Mouse (Mus musculus) retina, embryonic 14.5 days (tissue): ENCODE results near the gene Susd4.

Source experiments
- DNase-seq: peaks from one replicate; pipeline ENCODE4 v3.0.0-alpha.2; 2015; ENCODE audit warnings: low spot score

Susd4 gene

DNA sequence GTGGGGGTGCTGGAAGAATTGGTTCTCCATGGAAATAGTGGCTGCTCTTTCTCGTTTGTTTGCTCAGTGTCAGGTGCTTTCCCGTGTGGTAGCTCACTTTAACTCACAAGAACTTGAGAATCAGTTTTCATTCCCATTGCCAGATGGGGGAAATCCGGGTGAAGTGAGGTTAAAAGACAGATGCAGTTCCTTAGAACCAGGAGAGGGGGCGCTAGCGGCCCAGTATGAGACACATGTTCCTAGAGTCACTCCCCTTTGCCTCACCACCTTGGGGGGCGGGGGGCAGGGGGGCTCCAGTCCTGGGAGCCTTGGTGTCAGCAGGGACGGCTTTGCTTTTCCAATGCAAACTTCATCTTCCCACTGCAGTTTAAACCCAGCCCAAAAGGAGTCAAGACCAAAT lies 23.4 kb downstream of the Susd4 start:
- no peak for DNase-seq

- no peak for DNase-seq
Observed at GRCm38 (mm10) chr1:182788896-182789295, 25.2 kb downstream of the Susd4 start.

- peak; percentile 83 for DNase-seq
Observed at GRCm38 (mm10) chr1:182792521-182793071, 28.9 kb downstream of the Susd4 start.

- DNase-seq: no peak
Observed at GRCm38 (mm10) chr1:182794221-182794620, 30.6 kb downstream of the Susd4 start.

DNA sequence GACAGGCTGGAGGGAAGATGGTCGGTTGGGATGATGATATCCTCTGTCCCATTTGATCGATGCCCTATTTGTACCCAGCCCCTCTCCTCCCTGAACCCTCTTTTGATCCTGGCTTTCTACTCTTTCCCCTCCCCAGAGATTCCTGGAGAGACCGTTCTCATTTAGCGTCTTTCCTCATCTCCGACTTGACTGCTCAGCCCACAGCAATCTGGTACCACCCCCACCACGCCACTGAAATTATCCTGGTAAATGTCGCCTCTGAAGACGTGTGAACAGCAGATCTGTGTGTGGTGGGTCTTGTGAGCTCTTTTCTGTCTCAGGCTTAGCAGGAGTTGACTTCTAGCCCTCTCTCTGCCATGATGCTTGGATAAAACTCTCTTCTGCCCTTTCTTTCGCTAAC lies 31.0 kb downstream of the Susd4 start:
- DNase-seq: no peak

- peak; percentile 51 for DNase-seq
Observed at GRCm38 (mm10) chr1:182797048-182797447, 33.4 kb downstream of the Susd4 start.

GRCm38 (mm10) chr1:182801590-182801989 lies 37.9 kb downstream of the Susd4 start:
- no peak for DNase-seq

GRCm38 (mm10) chr1:182802891-182803290 lies 39.2 kb downstream of the Susd4 start:
- no peak for DNase-seq

DNA sequence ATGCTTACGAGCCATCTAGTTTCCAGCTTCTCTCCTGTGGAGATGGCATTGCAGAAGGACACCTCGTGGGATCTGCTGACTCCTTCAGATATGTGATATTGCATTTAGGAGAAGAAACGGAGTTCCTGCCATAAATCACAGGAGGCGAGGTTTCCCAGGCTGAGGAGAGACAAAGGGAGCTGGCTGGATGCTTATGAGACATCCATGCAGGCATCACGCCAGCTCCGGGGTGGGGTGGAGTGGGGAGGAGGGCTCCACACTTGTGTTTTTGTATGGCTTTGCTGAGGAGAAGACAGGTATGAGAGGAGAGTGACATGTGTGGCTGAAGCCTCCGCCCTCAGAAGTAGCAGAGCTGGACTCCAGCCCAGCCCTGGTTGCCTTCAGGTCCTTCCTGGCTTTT lies 50.3 kb downstream of the Susd4 start:
- no peak for DNase-seq

DNA sequence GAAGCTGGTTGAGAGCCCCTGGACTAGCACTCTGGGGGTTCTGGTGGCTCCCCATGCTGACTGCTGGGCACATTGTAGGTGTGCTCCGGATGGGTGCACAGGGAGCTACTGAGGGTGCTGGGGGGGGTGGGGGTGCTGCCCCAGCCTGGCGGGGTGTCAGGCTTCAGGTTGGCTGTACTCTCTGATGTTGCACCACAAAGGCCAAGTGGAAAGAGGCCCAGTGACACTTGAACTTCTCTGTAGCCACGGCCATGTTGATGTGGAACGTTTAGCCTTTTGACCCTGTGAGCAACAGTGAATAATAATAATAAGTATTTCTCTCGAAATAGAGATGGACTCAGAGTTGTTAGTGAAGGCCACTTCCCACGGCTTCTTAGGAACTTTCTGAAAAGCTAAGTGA lies 50.9 kb downstream of the Susd4 start:
- DNase-seq: no peak

GRCm38 (mm10) chr1:182817106-182817505 lies 53.4 kb downstream of the Susd4 start:
- DNase-seq: no peak

- DNase-seq: no peak
Observed at GRCm38 (mm10) chr1:182817624-182818023, 54.0 kb downstream of the Susd4 start.

- DNase-seq: no peak
Observed at GRCm38 (mm10) chr1:182818931-182819330, 55.3 kb downstream of the Susd4 start.

DNA sequence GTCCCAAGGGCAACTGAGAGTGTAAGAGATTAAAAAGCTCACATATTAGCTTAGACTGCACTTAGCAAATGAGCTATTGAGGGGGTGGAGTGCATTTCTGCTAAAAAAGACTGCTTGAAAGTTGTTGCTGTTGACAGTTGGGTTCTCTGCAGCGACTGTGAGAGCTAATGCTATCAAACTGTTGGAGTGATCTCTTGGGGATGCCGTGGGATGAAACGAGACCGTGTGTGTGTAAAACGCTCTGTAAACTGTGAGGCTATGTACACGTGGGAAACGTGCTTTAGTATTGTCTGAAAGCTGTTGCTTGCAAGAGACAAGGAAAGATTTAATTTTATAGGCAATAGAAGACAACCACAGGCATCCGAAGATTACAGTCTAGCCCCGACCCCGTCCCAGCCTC lies 59.1 kb downstream of the Susd4 start:
- DNase-seq: no peak

DNA sequence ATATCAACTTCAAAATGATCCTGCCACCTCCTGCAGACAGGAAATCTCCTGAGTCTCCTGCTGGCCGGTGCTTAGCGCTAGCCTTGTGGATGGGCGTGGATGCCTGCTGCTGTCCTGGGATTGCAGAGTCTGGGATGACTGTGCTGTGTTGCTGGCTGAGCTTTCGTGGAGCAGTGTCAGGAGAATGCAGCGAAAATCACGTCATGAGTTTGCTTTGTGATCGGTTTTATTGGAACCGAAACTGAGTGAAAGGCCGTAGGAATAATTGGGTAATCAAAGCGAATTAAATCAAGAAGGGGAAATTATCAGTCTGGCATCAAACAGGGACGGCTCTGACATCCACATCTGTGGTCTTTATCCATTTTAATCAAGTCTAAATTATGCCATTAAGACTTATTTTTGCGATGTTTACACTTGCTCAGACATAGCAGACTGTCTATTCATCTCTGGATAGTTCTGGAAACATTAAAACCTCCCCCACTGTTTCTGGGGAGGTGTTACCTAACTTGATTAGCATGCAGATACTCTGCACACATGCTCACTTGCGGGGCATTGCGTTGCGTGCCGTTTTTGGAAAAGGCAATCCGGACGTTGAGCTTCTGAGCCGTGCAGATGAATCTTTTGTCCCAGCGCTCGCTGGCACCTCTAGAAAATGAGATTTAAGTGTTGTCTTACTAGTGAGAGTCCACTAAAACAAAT lies 60.2 kb downstream of the Susd4 start:
- no peak for DNase-seq

GRCm38 (mm10) chr1:182826557-182826956 lies 62.9 kb downstream of the Susd4 start:
- DNase-seq: no peak

DNA sequence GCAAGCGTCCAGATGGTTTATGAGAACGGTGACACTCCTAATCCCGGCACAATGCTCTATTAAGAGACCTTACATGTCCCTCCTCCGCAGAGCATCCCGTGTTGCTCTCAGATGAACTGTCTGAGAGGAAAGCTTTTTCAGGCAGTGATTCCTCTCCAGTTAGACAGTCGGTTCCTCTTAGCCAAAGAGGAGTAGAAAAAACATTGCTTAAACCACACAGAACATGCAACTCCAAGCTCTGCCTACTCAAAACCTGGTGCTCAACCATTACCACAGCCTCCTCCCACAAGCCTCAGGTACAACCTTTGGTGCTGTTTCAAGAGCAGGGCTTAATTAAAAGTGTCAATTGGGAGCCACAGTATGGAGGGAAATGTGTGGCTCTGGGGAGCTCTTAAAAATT lies 74.4 kb downstream of the Susd4 start:
- DNase-seq: no peak

GRCm38 (mm10) chr1:182839332-182839929 lies 75.8 kb downstream of the Susd4 start:
- DNase-seq: no peak

- no peak for DNase-seq
Observed at GRCm38 (mm10) chr1:182840011-182840410, 76.4 kb downstream of the Susd4 start.

- no peak for DNase-seq
Observed at GRCm38 (mm10) chr1:182840606-182841005, 76.9 kb downstream of the Susd4 start.

GRCm38 (mm10) chr1:182849556-182849955 lies 85.9 kb downstream of the Susd4 start:
- no peak for DNase-seq

GRCm38 (mm10) chr1:182850080-182850479 lies 86.4 kb downstream of the Susd4 start:
- no peak for DNase-seq

DNA sequence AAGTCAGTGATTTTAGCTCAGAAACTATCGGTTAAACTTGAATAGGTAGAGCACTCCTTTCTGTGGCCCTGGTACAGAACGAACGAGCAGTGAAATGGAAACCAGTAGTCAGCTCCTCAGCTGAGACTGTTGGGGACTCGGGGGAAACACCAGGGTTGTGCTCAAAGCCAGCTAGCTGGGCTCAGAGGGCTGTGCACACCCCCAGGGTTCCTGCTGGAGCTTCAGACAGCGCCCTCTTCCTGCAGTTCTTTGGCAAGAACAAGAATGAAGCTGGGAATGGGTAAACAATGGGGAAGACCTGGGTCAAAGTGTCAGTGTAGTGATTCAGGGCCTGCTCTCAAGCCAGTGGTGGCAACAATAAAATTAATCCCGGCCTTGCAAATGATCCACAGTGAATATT lies 88.5 kb downstream of the Susd4 start:
- DNase-seq: no peak

DNA sequence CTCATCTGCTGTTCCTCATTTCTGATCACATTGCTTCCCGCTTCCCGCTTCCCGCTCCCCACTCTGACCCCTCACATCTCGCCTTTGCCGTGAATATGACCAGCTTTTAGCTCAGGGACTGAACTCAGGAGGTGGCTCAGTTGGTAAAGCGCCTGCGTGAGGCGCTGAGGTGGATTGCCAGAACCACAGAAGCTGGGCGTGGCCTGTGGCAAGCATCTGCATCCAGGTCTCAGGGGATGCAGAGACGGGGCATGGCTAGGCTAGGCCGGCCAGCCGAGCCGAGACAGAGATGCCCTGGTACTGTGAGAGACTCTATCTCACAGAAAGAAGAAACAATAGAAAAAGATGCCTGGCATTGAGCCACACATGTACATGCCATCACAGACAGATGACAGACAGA lies 93.0 kb downstream of the Susd4 start:
- DNase-seq: no peak
